ENCODE assay signal across 10 mouse cellular contexts in the genomic region with DNA sequence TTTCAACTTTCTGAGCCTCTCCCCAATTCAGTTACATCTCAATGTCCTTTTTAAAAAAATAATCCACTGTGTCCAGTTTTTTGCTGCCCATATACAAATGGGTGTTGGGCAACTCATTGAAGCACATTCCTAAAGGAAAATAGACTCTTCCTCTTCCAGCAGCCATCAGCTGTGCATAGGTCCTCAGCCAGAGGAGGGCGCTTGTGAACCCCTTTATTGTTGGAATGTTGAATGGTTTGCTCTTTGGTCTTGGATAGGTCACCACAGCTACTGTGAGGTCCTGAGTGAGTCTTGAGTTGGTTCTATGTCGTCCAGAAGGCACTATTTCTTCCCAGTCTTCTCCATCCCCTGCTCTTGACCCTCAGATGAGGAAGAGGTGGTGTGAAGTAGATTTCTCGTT. TPM values are rescaled to one million over a fixed set of nuclear protein-coding genes. Genes with fewer than 3 reads are reported as not detected.
DNase-seq lines count a peak whose midpoint lies in the region; ATAC-seq and TF ChIP-seq lines count a peak whose summit lies in the region.
"Had no signal": no experiment of that assay in that cellular context is flagged by ENCODE, and none has a peak within 500 bp of the region (broad histone marks: within the 10 kb centered on the region; RNA-seq: fewer than 3 reads in every experiment).

No protein-coding gene starts in this region.

- no peak for ATAC-seq in heart, postnatal 0 days (ENCODE audit: insufficient read depth, low read depth)
- ATAC-seq in granulocyte monocyte progenitor cell, adult 5-6 weeks (replicated peaks; ENCODE audit: poor library complexity, severe bottlenecking), result peak; percentile 49
- ATAC-seq in stomach, postnatal 0 days (ENCODE audit: low FRiP score, low TSS enrichment), result no peak
- ATAC-seq: forebrain, embryonic 16.5 days had no signal

- no peaks in the 10 kb centered on the region for H3K27me3 ChIP-seq in heart, postnatal 0 days (ENCODE audit: control insufficient read depth, insufficient read depth, low read length)
- no peaks in the 10 kb centered on the region for H3K27me3 ChIP-seq in thymus, adult 2 months (ENCODE audit: control insufficient read depth, insufficient read depth, low read length)
- H3K27me3 ChIP-seq in stomach, postnatal 0 days (ENCODE audit: control insufficient read depth, insufficient read depth, low read length), result no peaks in the 10 kb centered on the region
- H3K27me3 ChIP-seq: neural tube, embryonic 12.5 days had no signal

- H3K9me3 ChIP-seq in heart, postnatal 0 days (replicated peaks; ENCODE audit: control insufficient read depth, low read length), result no peaks in the 10 kb centered on the region
- no peaks in the 10 kb centered on the region for H3K9me3 ChIP-seq in stomach, postnatal 0 days (ENCODE audit: control insufficient read depth, low read length)
- H3K9me3 ChIP-seq: neural tube, embryonic 12.5 days had no signal

- H3K4me3 ChIP-seq in heart, postnatal 0 days (ENCODE audit: low read depth, low read length), result no peak overlapping the region
- H3K4me3 ChIP-seq in thymus, adult 2 months (ENCODE audit: control insufficient read depth, insufficient read depth, low read length), result no peak overlapping the region
- H3K4me3 ChIP-seq in stomach, postnatal 0 days (ENCODE audit: low read depth, low read length), result no peak overlapping the region
- H3K4me3 ChIP-seq: neural tube, embryonic 12.5 days had no signal

- 75% methylated on average over 3 of the region's 3 CpGs for whole genome bisulfite sequencing in heart, postnatal 0 days
- 91% methylated on average over 3 of the region's 3 CpGs for WGBS in thymus, adult 2 months
- 71% methylated on average over 3 of the region's 3 CpGs for WGBS in stomach, postnatal 0 days

- no peak for TF ChIP-seq EP300 in heart, postnatal 0 days (IDR thresholded peaks at IDR 0.05; ENCODE audit: low read depth)
- TF ChIP-seq EP300 in stomach, postnatal 0 days (optimal IDR thresholded peaks at IDR 0.05), result no peak

- no peaks in the 10 kb centered on the region for H3K36me3 ChIP-seq in heart, postnatal 0 days (replicated peaks; ENCODE audit: control insufficient read depth, insufficient read depth, low read length)
- H3K36me3 ChIP-seq in thymus, adult 2 months (ENCODE audit: control insufficient read depth, insufficient read depth, low read length), result peaks cover 14% of the 10 kb centered on the region
- H3K36me3 ChIP-seq in stomach, postnatal 0 days (ENCODE audit: control insufficient read depth, insufficient read depth, low read length), result no peaks in the 10 kb centered on the region
- H3K36me3 ChIP-seq: neural tube, embryonic 12.5 days had no signal

- no peak for TF ChIP-seq POLR2A in thymus, adult 2 months (IDR thresholded peaks at IDR 0.05; ENCODE audit: control insufficient read depth, extremely low read depth, insufficient read depth, low read length, poor library complexity)

- TF ChIP-seq CTCF in heart, postnatal 0 days (IDR thresholded peaks at IDR 0.05; ENCODE audit: low read depth), result peak; percentile 24; the same call in 1 of the 2 replicates
- no peak for TF ChIP-seq CTCF in thymus, adult 2 months (IDR thresholded peaks at IDR 0.05; ENCODE audit: borderline replicate concordance, control insufficient read depth, extremely low read depth, insufficient read depth, low read length, poor library complexity)
- peak; percentile 57 for TF ChIP-seq CTCF in stomach, postnatal 0 days (IDR thresholded peaks at IDR 0.05; ENCODE audit: low read depth)

- intact Hi-C loops in heart, postnatal 25 days (cut with DNase I), result no loop called here
- intact Hi-C loops in left cerebral cortex, postnatal 36 days (cut with DNase I), result no loop called here

- H3K4me1 ChIP-seq in heart, postnatal 0 days (ENCODE audit: control insufficient read depth, insufficient read depth), result peaks cover 3% of the 10 kb centered on the region; the same call in 1 of the 2 replicates
- peaks cover 1% of the 10 kb centered on the region; the same call in 1 of the 2 replicates for H3K4me1 ChIP-seq in thymus, adult 2 months (replicated peaks; ENCODE audit: control insufficient read depth, insufficient read depth, low read length)
- no peaks in the 10 kb centered on the region for H3K4me1 ChIP-seq in stomach, postnatal 0 days (replicated peaks; ENCODE audit: control insufficient read depth, insufficient read depth)
- H3K4me1 ChIP-seq: neural tube, embryonic 12.5 days had no signal

- H3K4me2 ChIP-seq in heart, postnatal 0 days (ENCODE audit: low read depth, low read length), result no peak overlapping the region
- H3K4me2 ChIP-seq in stomach, postnatal 0 days (replicated peaks; ENCODE audit: low read depth), result no peak overlapping the region
- H3K4me2 ChIP-seq: neural tube, embryonic 12.5 days had no signal

- no peak for DNase-seq in heart, postnatal 0 days (ENCODE audit: low spot score)
- DNase-seq in heart, postnatal 25 days (ENCODE audit: low spot score), result no peak
- DNase-seq in thymus, postnatal 4 days, result peak; percentile 20
- DNase-seq in thymus, adult 2 months, result no peak
- DNase-seq in stomach, postnatal 0 days (ENCODE audit: low spot score), result peak; percentile 35
- no peak for DNase-seq in left cerebral cortex, adult 18-20 months (ENCODE audit: low spot score in 2 of 2)
- no peak for DNase-seq in left cerebral cortex, postnatal 36 days (ENCODE audit: low spot score in 2 of 2)

- H3K27ac ChIP-seq in heart, postnatal 0 days (ENCODE audit: low read depth), result no peak overlapping the region
- H3K27ac ChIP-seq in thymus, adult 2 months (ENCODE audit: control insufficient read depth, insufficient read depth, low read length), result no peak overlapping the region
- H3K27ac ChIP-seq in stomach, postnatal 0 days (replicated peaks), result no peak overlapping the region
- H3K27ac ChIP-seq: neural tube, embryonic 12.5 days had no signal

- no peak overlapping the region for H3K9ac ChIP-seq in heart, postnatal 0 days (replicated peaks; ENCODE audit: low read depth, low read length)
- no peak overlapping the region for H3K9ac ChIP-seq in stomach, postnatal 0 days (ENCODE audit: low read length)
- H3K9ac ChIP-seq: neural tube, embryonic 12.5 days had no signal

RNA-seq across cellular contexts. Expression of a gene that starts 54.2 kb away (rescaled TPM):
- 63.9 and 66.0 TPM in 2 replicates for total RNA-seq in heart, postnatal 0 days (2014; rRNA removed; ENCODE audit: low replicate concordance)
- 28.0 and 28.4 TPM in 2 replicates for polyA plus RNA-seq in heart, postnatal 0 days (2015; fragmentation: Nextera tagmentation; extraction: Ambion mirVana)
- 10 to 100 TPM; 29.5 to 34.1 TPM for total RNA-seq in heart, postnatal 25 days (2021)
- 124 and 152 TPM in 2 replicates for polyA plus RNA-seq in thymus, adult 2 months (2012; rRNA removed)
- 209 and 282 TPM in 2 replicates for total RNA-seq in granulocyte monocyte progenitor cell, adult 5-6 weeks (2014; fragmentation: Nextera tagmentation)
- total RNA-seq in granulocyte monocyte progenitor cell, adult 5-6 weeks (2017), result 147 and 198 TPM in 2 replicates
- 38.4 and 44.4 TPM in 2 replicates for polyA plus RNA-seq in stomach, postnatal 0 days (2015; fragmentation: Nextera tagmentation; extraction: Ambion mirVana)
- 10 to 100 TPM; 74.2 to 79.9 TPM for total RNA-seq in left cerebral cortex, adult 18-20 months (2021)
- 100 to 1,000 TPM in 1 of 2 experiments, 10 to 100 TPM in 1; 67.8 to 105 TPM for total RNA-seq in left cerebral cortex, postnatal 36 days (2021)

Comparison
In these comparisons a context has a peak if more than half of its experiments do, and no peak if none do; other contexts are left out.
1. DNase-seq: peak in thymus, postnatal 4 days (single experiment) and stomach, postnatal 0 days (single experiment); none in heart, postnatal 0 days (single experiment), heart, postnatal 25 days (single experiment), thymus, adult 2 months (single experiment), left cerebral cortex, adult 18-20 months (0 of 2) and left cerebral cortex, postnatal 36 days (0 of 2).